Mouse (Mus musculus): ENCODE results near the gene Sult2b1. TPM values are rescaled to one million over a fixed set of nuclear protein-coding genes. Genes with fewer than 3 reads are reported as not detected.
A peak's percentile ranks its signal among the peaks of the same experiment; 100 is the strongest.

Sult2b1 gene
- polyA plus RNA-seq, 1 experiment from 2014 or later: 2.5 TPM

DNA sequence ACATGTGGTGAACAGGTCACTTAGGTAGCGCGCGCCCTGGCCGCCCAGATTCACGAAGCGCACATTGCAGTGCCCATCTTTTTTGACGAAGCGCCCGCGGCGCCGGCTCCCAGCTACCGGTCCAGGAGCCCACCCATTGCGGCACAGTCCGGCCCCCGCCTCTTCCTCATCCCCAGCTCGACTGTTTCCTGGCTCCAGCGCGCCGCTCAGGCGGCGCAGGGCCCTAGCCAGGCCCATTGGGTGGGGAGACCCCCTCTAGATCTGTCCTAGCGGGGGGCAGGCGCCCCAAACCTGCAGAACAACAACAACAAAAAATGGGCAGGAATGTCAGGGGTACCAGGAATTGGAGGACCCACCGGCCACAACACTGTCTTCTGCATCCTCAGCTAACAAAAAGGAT, 35.4 kb upstream of the Sult2b1 start:
- H3K9me3 ChIP-seq (ENCODE audit: low read length): no peaks in the 10 kb centered on the region
- WGBS: 12% methylated on average over 25 of the region's 25 CpGs
- H3K27ac ChIP-seq (ENCODE audit: low read length): no peak overlapping the region
- H3K27me3 ChIP-seq (ENCODE audit: insufficient read depth, low read length): no peaks in the 10 kb centered on the region
- peaks cover 17% of the 10 kb centered on the region for H3K36me3 ChIP-seq (ENCODE audit: insufficient read depth, low read length)
- 0 out of 2 replicates have a peak overlapping the region, but pooled peaks have one; percentile 15 for H3K9ac ChIP-seq (replicated peaks; ENCODE audit: low read length)
- peak overlapping the region; percentile 23 for H3K4me3 ChIP-seq (ENCODE audit: low read length)
- peak; percentile 37; the same call in 1 of the 2 replicates for ATAC-seq (ENCODE audit: low FRiP score, low TSS enrichment)
- peaks cover 8% of the 10 kb centered on the region for H3K4me1 ChIP-seq (ENCODE audit: insufficient read depth, low read length)
- H3K4me2 ChIP-seq (replicated peaks; ENCODE audit: low read depth, low read length): peak overlapping the region; percentile 45

DNA sequence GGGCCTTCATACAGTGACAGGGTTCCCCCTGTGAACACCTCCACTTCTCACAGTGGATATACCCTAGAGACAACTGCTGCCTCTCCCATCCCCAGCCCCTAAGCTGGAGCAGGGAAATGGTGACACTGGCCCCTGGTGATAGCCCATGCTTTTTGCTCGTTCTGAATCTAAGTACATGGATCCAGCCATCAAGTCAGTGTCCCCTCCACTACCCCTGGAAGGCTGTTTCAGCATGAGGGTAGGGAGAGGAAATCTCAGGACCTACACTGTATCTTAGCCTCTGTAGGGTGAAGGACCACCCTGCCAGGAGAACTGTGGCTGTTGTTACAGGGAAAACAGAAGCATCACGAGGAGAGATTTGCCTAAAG, 31.5 kb upstream of the Sult2b1 start:
- 80% methylated on average over 2 of the region's 2 CpGs for WGBS
- no peak overlapping the region for H3K27ac ChIP-seq (ENCODE audit: low read length)

DNA sequence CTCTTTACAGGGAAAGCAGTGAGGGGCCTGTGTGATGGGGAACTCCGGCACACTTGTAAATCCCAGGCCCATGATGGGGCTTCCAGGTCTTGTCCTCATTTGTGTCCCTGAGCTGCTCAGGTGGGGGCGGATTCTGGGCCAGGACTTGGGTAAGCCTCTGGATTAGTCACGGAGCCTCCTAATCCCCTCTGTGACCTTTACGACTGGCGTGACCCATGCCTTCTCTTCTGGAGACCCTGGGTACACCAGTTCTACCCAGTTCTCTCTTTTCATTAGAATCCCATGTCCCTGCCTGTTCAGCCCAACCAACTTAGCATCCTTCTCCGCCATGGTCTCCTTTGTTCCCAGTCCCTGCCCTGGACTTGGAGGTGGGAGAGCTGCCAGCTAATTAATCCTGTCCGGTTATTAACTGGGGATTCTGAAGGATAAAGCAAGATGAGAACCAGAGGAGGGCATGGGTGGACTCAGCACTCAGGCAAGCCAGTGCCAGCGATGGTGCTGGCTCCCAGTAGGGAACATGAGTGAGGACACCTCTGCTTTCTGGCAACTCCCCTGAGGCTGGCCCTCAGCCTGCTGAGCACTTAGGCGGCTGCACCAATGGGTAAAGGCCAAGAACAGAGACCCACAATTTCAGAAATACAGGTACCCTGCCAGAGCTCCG, 31.0 kb upstream of the Sult2b1 start:
- no peak for ATAC-seq (ENCODE audit: low FRiP score, low TSS enrichment)
- Histone ChIP-seq H3K4me1 (ENCODE audit: insufficient read depth, low read length) (peaks cover 23% of the 10 kb centered on the region), H3K27me3 (ENCODE audit: insufficient read depth, low read length) (no peaks in the 10 kb centered on the region), H3K27ac (ENCODE audit: low read length) (no peak overlapping the region), H3K4me2 (replicated peaks; ENCODE audit: low read depth, low read length) (peak overlapping the region; percentile 62), H3K9me3 (ENCODE audit: low read length) (no peaks in the 10 kb centered on the region), H3K9ac (replicated peaks; ENCODE audit: low read length) (no peak overlapping the region; the same call in 1 of the 2 replicates), H3K4me3 (ENCODE audit: low read length) (no peak overlapping the region; the same call in 1 of the 2 replicates), H3K36me3 (ENCODE audit: insufficient read depth, low read length) (peaks cover 24% of the 10 kb centered on the region)
- 60% methylated on average over 10 of the region's 10 CpGs for WGBS

More for the DNA sequence above, 31.5 kb upstream of the Sult2b1 start:
- Histone ChIP-seq H3K36me3 (ENCODE audit: insufficient read depth, low read length) (peaks cover 19% of the 10 kb centered on the region), H3K9ac (replicated peaks; ENCODE audit: low read length) (no peak overlapping the region), H3K9me3 (ENCODE audit: low read length) (no peaks in the 10 kb centered on the region), H3K4me1 (ENCODE audit: insufficient read depth, low read length) (peaks cover 23% of the 10 kb centered on the region), H3K4me3 (ENCODE audit: low read length) (no peak overlapping the region), H3K27me3 (ENCODE audit: insufficient read depth, low read length) (no peaks in the 10 kb centered on the region), H3K4me2 (replicated peaks; ENCODE audit: low read depth, low read length) (no peak overlapping the region)
- no peak for ATAC-seq (ENCODE audit: low FRiP score, low TSS enrichment)

DNA sequence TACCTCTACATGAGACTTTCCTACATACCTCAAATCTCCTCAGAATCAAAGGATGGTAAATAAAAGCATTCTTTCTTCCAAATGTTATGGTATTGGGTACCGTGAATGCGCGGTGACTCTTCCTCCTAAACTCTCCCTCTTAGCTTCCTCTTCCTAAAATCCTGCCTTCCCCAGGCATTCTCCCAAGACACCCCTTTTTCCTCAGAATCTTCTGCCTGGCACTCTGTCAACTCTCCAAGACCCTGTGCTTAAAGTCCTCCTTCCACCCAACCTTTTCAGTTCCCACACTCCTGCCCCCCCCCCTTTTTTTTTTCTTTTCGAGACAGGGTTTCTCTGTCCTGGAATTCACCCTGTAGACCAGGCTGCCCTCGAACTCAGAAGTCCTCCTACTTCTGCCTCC, 30.4 kb upstream of the Sult2b1 start:
- Histone ChIP-seq H3K36me3 (ENCODE audit: insufficient read depth, low read length) (peaks cover 30% of the 10 kb centered on the region), H3K27me3 (ENCODE audit: insufficient read depth, low read length) (no peaks in the 10 kb centered on the region), H3K9ac (replicated peaks; ENCODE audit: low read length) (peak overlapping the region; percentile 26; the same call in 1 of the 2 replicates), H3K4me3 (ENCODE audit: low read length) (peak overlapping the region; percentile 30), H3K9me3 (ENCODE audit: low read length) (no peaks in the 10 kb centered on the region), H3K4me2 (replicated peaks; ENCODE audit: low read depth, low read length) (peak overlapping the region; percentile 62), H3K27ac (ENCODE audit: low read length) (no peak overlapping the region), H3K4me1 (ENCODE audit: insufficient read depth, low read length) (peaks cover 21% of the 10 kb centered on the region)
- WGBS: 11% methylated on average over 5 of the region's 5 CpGs
- no peak for ATAC-seq (ENCODE audit: low FRiP score, low TSS enrichment)

DNA sequence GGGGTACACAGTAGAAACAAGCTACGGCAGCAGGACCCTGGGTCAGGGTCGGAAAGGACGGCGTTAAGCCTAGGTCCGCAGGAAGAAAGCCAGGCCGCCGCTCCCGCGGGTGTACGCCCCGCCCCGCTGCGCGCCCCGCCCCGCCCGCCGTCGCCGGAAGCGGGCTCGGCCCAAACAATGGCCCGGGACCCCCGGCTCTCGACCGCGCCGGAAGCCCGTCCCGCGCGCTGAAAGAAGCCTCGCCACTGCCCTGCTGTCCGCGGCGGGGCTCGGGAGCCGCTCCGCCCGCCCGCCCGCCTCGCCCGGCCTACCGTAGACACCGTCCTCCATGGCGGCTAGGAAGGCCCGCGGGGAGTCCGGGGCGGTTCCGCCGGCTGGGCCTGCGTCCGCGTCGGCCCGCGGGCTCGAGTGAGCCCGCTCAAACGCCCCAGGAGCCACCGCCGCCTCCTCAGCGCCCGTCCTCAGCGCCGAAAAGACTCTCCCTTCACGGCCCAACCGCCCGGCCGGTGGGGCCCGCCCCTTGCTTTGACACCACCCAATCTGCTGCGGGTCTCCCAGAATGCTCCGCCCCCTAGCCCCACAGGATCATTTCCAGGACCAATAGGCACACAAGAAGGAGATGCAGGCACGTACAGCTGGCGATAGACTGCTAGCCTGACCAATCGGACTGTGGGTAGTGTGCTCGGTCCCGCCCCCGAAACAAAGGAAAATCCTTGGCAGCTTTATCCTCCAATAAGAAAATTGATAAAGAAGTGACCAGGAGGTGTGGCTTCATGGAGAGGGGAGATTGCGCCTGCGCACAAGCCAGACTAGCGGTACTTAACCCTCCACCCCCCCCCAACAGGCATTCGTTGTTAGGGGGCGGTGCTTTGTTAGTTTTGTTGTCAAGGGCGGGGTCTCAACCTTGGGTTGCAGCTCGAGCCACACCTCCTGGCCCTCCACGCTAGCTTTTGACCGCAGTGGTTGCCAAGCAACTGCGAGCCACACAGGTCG, 29.6 kb upstream of the Sult2b1 start, which contains the start of gene Cyth2:
Gene Cyth2 (minus strand): TSS at position 795 of the 993 bp plus-strand sequence.
- Histone ChIP-seq H3K4me2 (replicated peaks; ENCODE audit: low read depth, low read length) (peak within 1 kb of the TSS; percentile 92), H3K4me3 (ENCODE audit: low read length) (peak within 1 kb of the TSS; percentile 99), H3K9me3 (ENCODE audit: low read length) (no peaks in the 10 kb centered on the region), H3K36me3 (ENCODE audit: insufficient read depth, low read length) (peaks cover 38% of the 10 kb centered on the region), H3K27ac (ENCODE audit: low read length) (peak within 1 kb of the TSS; percentile 100), H3K4me1 (ENCODE audit: insufficient read depth, low read length) (peaks cover 20% of the 10 kb centered on the region), H3K9ac (replicated peaks; ENCODE audit: low read length) (peak within 1 kb of the TSS; percentile 100), H3K27me3 (ENCODE audit: insufficient read depth, low read length) (no peaks in the 10 kb centered on the region)
- under 1% methylated on average over 88 of the region's 92 CpGs for WGBS
- peak; percentile 99 for ATAC-seq (ENCODE audit: low FRiP score, low TSS enrichment)

DNA sequence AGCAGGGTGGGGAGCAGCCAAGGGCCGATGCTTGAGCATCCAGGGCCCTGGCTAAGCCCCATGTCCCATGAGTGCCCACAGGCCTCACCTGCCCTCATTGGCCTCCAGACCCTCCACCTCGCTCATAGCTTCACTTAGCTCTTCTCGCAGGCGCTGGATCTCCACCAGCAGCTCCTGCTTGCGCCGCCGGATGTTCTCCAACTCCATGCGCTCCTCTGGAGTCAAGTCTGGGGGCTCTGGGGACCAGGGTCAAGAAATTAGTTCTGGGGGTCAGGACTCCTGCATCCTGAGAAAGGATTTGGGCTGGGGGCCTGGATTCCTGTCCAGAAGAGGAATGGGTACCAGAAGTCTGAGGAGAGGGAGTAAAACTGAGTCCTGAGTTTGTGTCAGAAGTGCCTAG, 28.5 kb upstream of the Sult2b1 start:
- Histone ChIP-seq H3K4me2 (replicated peaks; ENCODE audit: low read depth, low read length) (peak overlapping the region; percentile 92), H3K27ac (ENCODE audit: low read length) (peak overlapping the region; percentile 100; the same call in 1 of the 2 replicates), H3K36me3 (ENCODE audit: insufficient read depth, low read length) (peaks cover 49% of the 10 kb centered on the region), H3K4me3 (ENCODE audit: low read length) (peak overlapping the region; percentile 99), H3K9me3 (ENCODE audit: low read length) (no peaks in the 10 kb centered on the region), H3K9ac (replicated peaks; ENCODE audit: low read length) (peak overlapping the region; percentile 100), H3K27me3 (ENCODE audit: insufficient read depth, low read length) (no peaks in the 10 kb centered on the region), H3K4me1 (ENCODE audit: insufficient read depth, low read length) (peaks cover 20% of the 10 kb centered on the region)
- 75% methylated on average over 8 of the region's 8 CpGs for WGBS
- no peak for ATAC-seq (ENCODE audit: low FRiP score, low TSS enrichment)

DNA sequence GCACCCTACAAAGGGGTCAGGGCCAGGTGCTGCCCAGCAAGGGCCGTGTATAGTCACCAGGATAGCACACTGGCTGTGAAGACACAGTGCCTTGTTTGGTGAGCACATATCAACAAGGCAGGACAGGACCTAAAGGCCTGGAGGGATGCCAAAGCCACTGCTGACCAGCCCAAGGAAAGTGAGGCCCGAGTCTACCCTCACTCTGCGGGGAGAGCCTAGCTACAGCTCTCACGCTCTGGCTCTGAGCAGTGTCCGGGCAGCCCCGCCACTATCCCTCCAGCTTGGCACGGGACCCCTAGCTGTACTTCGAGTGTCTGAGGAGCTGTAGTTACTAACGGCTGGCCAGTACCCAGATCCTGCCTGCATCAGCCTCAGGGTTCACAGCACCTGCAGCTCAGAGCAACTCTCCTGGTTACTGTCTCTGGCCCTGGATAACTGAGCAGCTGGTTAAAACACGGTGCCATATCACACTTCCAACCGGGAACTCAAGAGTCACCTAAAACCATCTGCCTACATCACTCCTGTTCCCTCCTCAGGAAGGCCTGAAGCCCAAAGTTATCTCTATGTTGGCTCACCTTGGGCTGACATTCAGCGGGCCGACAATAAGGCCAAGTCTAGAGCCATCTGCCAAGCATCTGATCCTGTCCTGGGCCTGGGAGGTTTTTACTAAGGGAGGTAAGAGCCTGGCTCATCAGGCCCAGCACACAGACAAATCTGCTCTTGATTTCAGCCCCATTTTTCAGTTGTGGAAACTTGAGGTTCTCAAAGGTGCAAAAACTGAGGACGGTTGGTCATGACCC, 25.0 kb upstream of the Sult2b1 start:
- 85% methylated on average over 13 of the region's 14 CpGs for WGBS
- Histone ChIP-seq H3K36me3 (ENCODE audit: insufficient read depth, low read length) (peaks cover 67% of the 10 kb centered on the region), H3K4me2 (replicated peaks; ENCODE audit: low read depth, low read length) (no peak overlapping the region), H3K9me3 (ENCODE audit: low read length) (no peaks in the 10 kb centered on the region), H3K9ac (replicated peaks; ENCODE audit: low read length) (no peak overlapping the region), H3K4me1 (ENCODE audit: insufficient read depth, low read length) (peaks cover 13% of the 10 kb centered on the region), H3K4me3 (ENCODE audit: low read length) (no peak overlapping the region), H3K27me3 (ENCODE audit: insufficient read depth, low read length) (no peaks in the 10 kb centered on the region), H3K27ac (ENCODE audit: low read length) (no peak overlapping the region)
- ATAC-seq (ENCODE audit: low FRiP score, low TSS enrichment): no peak

DNA sequence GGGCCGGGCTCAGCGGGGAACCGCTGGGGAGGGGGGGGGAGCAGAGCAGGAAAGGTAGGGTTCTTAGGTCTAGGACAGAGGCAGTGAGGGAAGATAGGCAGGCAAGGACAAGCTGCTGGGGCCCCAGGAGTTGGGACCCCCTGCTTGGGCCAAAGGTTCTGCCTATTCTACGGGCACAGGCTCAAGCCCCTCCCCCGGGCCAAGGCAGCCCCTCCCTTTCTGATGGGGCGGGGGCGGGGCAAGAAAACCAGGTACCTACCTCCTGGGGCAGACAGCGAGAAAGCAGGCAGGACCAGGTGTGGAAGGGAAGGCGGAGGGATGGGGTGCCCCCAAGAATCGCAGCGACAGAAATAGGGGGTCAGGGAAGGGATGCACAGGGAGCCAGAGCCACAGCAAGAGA, 24.0 kb upstream of the Sult2b1 start:
- Histone ChIP-seq H3K9me3 (ENCODE audit: low read length) (no peaks in the 10 kb centered on the region), H3K4me2 (replicated peaks; ENCODE audit: low read depth, low read length) (no peak overlapping the region), H3K27ac (ENCODE audit: low read length) (no peak overlapping the region), H3K27me3 (ENCODE audit: insufficient read depth, low read length) (no peaks in the 10 kb centered on the region), H3K4me3 (ENCODE audit: low read length) (no peak overlapping the region), H3K9ac (replicated peaks; ENCODE audit: low read length) (no peak overlapping the region), H3K4me1 (ENCODE audit: insufficient read depth, low read length) (peaks cover 13% of the 10 kb centered on the region), H3K36me3 (ENCODE audit: insufficient read depth, low read length) (peaks cover 67% of the 10 kb centered on the region)
- 47% methylated on average over 10 of the region's 11 CpGs for WGBS
- no peak for ATAC-seq (ENCODE audit: low FRiP score, low TSS enrichment)

DNA sequence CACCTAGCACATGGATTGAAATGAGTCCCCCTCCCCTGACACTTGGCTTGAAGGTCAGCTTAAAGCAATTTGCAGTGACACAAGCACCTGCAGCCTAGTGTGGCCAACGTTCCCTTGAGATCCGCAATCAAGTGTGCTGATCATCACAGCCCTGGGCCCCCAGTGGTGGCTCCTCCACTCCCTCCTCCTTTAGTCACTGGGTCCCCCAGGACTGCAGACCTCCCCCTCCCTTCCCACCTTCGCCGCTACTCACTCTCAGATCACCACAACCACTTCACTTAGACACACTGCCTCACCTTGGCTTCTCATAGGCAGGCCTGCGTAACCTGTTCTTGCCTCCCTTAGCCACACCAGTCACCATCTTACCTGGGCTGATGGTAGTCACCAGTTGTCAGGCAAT, 21.5 kb upstream of the Sult2b1 start:
- 71% methylated on average over 5 of the region's 5 CpGs for WGBS
- no peak overlapping the region for H3K4me2 ChIP-seq (replicated peaks; ENCODE audit: low read depth, low read length)
- no peak for ATAC-seq (ENCODE audit: low FRiP score, low TSS enrichment)
- no peaks in the 10 kb centered on the region for H3K9me3 ChIP-seq (ENCODE audit: low read length)
- no peak overlapping the region for H3K4me3 ChIP-seq (ENCODE audit: low read length)
- peaks cover 2% of the 10 kb centered on the region; the same call in 1 of the 2 replicates for H3K4me1 ChIP-seq (ENCODE audit: insufficient read depth, low read length)
- H3K27ac ChIP-seq (ENCODE audit: low read length): no peak overlapping the region
- no peak overlapping the region for H3K9ac ChIP-seq (replicated peaks; ENCODE audit: low read length)
- H3K27me3 ChIP-seq (ENCODE audit: insufficient read depth, low read length): no peaks in the 10 kb centered on the region
- peaks cover 52% of the 10 kb centered on the region for H3K36me3 ChIP-seq (ENCODE audit: insufficient read depth, low read length)
